Comparison of ENCODE assay signal across 12 mouse cellular contexts in genomic region chrX:42044935-42045334, GRCm38 (mm10).
"Had no signal": no experiment of that assay in that cellular context is flagged by ENCODE, and none has a peak within 500 bp of the region (broad histone marks: within the 10 kb centered on the region; RNA-seq: fewer than 3 reads in every experiment).

No protein-coding gene starts in this region.

- H3K4me3 ChIP-seq: layer of hippocampus, adult 2 months; limb, embryonic 12.5 days; liver, embryonic 13.5 days; midbrain, embryonic 13.5 days; myocyte; neural tube, embryonic 15.5 days had no signal

- H3K9ac ChIP-seq: limb, embryonic 12.5 days; liver, embryonic 13.5 days; midbrain, embryonic 13.5 days; neural tube, embryonic 15.5 days had no signal

- H3K4me2 ChIP-seq: limb, embryonic 12.5 days; liver, embryonic 13.5 days; midbrain, embryonic 13.5 days; neural tube, embryonic 15.5 days had no signal

- H3K36me3 ChIP-seq: limb, embryonic 12.5 days; liver, embryonic 13.5 days; midbrain, embryonic 13.5 days; neural tube, embryonic 15.5 days had no signal

- H3K4me1 ChIP-seq: limb, embryonic 12.5 days; liver, embryonic 13.5 days; midbrain, embryonic 13.5 days; neural tube, embryonic 15.5 days had no signal

- DNase-seq: kidney, adult 8-10 months; kidney, postnatal 36 days; liver, embryonic 13.5 days; right cerebral cortex, adult 18-20 months; right cerebral cortex, postnatal 25 days had no signal

- ATAC-seq: intestine, postnatal 0 days; midbrain, embryonic 13.5 days had no signal

- H3K27me3 ChIP-seq: limb, embryonic 12.5 days; liver, embryonic 13.5 days; midbrain, embryonic 13.5 days; neural tube, embryonic 15.5 days had no signal

- H3K9me3 ChIP-seq: limb, embryonic 12.5 days; liver, embryonic 13.5 days; midbrain, embryonic 13.5 days; neural tube, embryonic 15.5 days had no signal

- H3K27ac ChIP-seq: kidney, postnatal 0 days; layer of hippocampus, adult 2 months; limb, embryonic 12.5 days; liver, embryonic 13.5 days; midbrain, embryonic 13.5 days; neural tube, embryonic 15.5 days had no signal
